Mouse (Mus musculus): Measurements from ENCODE around the gene Ppp4c.

DNA sequence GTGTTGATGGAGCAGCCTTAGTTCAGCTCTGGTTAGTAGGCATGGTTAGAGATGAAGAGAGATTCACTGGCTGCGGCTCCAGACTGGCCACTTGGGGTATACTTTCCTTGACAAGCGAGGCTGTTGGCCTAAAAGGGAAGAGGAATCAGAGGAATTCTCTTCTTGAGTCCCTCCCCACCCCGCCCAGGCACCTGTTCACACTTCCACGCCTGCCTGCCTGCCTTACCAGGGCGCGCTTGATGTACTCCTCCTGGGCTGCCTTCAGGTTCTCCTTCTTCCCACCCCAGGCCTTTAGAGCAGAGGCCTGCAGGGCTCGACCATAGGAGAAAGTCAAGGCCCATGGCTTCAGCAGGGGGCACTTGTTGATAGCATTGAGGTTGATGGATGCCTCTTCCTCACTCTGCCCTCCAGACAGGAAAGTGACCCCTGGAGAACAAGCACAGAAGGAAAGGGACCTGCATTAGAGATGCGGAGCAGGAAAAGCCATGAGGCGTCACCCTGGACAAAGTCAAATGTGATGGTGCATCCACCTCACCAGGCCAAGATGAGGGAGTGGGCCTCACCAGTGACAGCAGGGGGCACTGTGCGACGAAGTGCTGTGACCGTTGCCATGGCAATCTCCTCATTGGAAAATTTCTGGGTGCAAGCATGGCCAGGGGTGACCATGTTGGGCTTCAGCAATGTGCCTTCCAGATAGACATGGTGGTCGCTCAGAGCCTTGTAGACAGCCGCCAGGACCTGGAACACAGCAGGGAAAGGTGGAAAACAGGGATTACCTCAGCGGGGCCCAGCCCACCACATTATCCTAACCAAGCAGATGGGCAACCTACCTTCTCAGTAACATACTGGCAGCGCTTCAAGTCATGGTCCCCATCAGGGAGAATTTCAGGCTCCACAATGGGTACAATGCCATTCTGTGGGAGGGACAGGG, 3.4 kb upstream of the Ppp4c start:
- TF ChIP-seq POLR2A (IDR thresholded peaks at IDR 0.05; ENCODE audit: low read depth, low read length) (no peak), CTCF (IDR thresholded peaks at IDR 0.05; ENCODE audit: extremely low read depth, insufficient read depth, insufficient read length, insufficient replicate concordance) (no peak)

All from spleen, adult 2 months (tissue).